Mouse (Mus musculus) adrenal gland, postnatal 36 days (tissue): ENCODE results near the gene C1s1. TPM values are rescaled to one million over a fixed set of nuclear protein-coding genes. Genes with fewer than 3 reads are reported as not detected.

Source experiments
- total RNA-seq, 2 experiments: library from RNA; stranded (reverse); gene quantifications; 2 replicates each; pipeline ENCODE4 v1.2.3; 2021

The C1s1 gene
- total RNA-seq, 2 experiments from 2014 or later, result 46.2 to 61.5 TPM

Other genes starting within 250 kb of the C1s1 start
- gene Cd163, start 237.7 kb downstream of the C1s1 start, total RNA-seq, result 10 to 100 TPM in 1 of 2 experiments, 1 to 10 TPM in 1; 4.7 to 15.5 TPM
- 10 to 100 TPM; 89.5 to 96.9 TPM for gene Pex5, start 127.3 kb downstream of the C1s1 start, total RNA-seq
- gene Clstn3, start 77.6 kb downstream of the C1s1 start, total RNA-seq, result 10 to 100 TPM; 54.9 to 78.2 TPM
- 10 to 100 TPM; 11.8 to 15.5 TPM for gene C1rl, start 49.2 kb downstream of the C1s1 start, total RNA-seq
- 10 to 100 TPM; 38.7 to 52.4 TPM for gene C1ra, start 30.0 kb downstream of the C1s1 start, total RNA-seq
- 1 to 10 TPM; 5.8 to 7.8 TPM for gene C1rb, start 27.9 kb upstream of the C1s1 start, total RNA-seq
- gene C1s2, start 93.7 kb upstream of the C1s1 start, total RNA-seq, result 1 to 10 TPM; 2.4 to 2.6 TPM
- gene Lpcat3, start 120.7 kb upstream of the C1s1 start, total RNA-seq, result 100 to 1,000 TPM in 1 of 2 experiments, 10 to 100 TPM in 1; 77.0 to 113 TPM
- 10 to 100 TPM; 87.2 to 88.2 TPM for gene Emg1, start 169.8 kb upstream of the C1s1 start, total RNA-seq
- gene Phb2, start 170.0 kb upstream of the C1s1 start, total RNA-seq, result 100 to 1,000 TPM; 308 to 325 TPM
- 1 to 10 TPM; 5.5 to 9.6 TPM for gene Ptpn6, start 196.4 kb upstream of the C1s1 start, total RNA-seq
- gene Grcc10, start 199.0 kb upstream of the C1s1 start, total RNA-seq, result 100 to 1,000 TPM; 331 to 397 TPM
- under 1 TPM in 1 of 2 experiments, not detected in 1; 0.56 TPM for gene Gm45234, start 213.7 kb upstream of the C1s1 start, total RNA-seq
- gene Atn1, start 214.2 kb upstream of the C1s1 start, total RNA-seq, result 10 to 100 TPM; 77.4 to 78.1 TPM
- gene Eno2, start 227.3 kb upstream of the C1s1 start, total RNA-seq, result 10 to 100 TPM; 12.4 to 32.6 TPM
- under 1 TPM in 1 of 2 experiments, not detected in 1; 0.43 TPM for gene Lrrc23, start 237.4 kb upstream of the C1s1 start, total RNA-seq